Mouse (Mus musculus) thymus, adult 18-20 months (tissue): ENCODE measurements around the gene Avl9.

Source experiments
- DNase-seq, 2 experiments: peaks; one replicate each; pipeline ENCODE4 v3.0.0; 2022; ENCODE audit warnings: mixed read lengths in 2 of 2

Gene Avl9

DNA sequence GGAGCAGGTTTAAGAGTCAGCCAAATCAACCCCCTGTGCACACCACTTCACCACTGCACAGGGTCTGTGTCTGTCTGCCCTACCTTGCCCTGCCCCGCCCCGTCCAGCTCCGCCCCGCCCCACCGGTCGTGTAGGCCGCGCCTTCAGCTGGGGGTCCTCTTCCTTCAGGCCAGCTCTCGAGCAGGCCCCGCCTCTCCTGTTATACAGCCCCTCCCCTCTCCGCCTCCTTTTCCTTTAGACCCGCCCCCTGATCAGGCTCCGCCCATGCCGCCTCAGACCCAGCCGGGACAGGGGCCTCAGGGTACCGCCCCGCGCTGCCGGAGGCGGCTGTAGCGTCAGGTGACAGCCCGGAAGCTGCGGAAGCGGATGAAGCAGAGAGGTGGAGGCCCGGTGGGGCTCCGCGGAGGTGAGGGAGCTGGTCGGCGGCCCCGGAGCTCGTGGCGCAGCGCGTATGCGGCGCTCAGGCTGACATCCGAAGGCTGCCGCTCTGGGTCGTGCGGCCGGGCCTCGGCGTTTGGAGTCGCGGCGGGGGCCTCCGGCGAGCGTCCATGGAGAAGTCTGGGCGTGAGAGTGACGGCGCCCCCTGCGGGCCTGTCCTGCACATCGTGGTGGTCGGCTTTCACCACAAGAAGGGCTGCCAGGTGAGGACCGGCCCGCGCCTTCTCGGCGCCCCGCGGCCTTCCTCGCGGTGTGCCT, at the start of gene Avl9:
Gene Avl9, plus strand, starts transcription at position 326 of the 696 bp plus-strand sequence.
- peak; percentile 99 for DNase-seq

DNA sequence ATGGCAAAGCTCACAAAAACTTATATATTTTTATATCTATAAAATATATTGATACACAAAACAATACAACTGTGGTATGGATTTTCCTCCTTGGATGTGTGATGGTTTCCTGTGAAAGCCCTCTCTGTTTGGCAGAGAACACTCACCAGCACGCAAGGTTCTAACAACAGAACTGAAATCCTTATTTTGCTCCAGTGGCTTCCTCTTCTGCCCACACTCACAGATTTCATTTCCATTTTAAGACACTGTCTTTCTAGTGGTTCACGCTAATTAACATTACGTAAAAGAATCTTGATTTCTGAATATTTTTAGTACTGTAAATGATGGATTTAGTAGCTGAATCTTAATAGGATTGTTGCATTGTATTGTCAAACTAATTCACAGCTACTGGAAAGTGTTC, 26.5 kb upstream of the Avl9 start:
- DNase-seq = no peak

DNA sequence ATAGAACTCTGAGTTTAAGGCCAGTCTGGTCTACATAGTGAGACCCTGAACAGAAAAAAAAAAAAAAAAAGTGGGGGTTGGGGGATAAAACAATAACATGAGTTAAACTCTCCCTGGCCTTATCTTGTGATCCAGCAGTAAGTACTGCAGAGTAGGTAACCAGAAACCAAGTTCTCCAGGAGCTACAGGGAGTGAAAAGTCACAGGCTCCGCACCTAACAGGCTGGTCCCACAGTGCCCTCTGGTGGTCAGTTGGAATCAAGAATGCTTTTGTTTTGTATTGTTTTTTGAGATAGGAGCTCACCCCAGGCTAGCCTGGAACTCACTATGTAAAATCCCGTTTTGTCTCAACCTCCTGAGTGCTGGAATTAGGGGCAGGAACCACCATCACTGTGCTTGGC, 23.5 kb upstream of the Avl9 start:
- peak; percentile 9 to 24 for DNase-seq

DNA sequence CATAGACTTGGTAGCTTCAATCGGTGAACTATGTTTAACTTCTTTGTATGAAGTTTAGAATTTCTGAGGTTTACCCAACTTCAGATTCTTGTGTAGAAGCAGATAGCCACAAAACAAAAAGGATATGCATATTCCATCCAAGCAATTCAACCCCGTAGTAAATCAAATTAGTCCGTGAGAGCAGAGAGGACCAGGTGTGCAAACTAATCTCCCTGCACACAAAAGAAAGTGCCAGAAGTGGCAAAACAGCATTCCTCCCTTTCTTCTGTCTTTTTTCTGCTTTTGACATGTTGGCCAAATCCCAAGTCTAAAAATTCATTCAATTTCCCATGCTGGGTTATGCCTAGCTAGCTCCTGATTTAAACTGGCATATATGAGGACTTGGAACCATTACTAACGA, 22.3 kb upstream of the Avl9 start:
- DNase-seq = no peak

DNA sequence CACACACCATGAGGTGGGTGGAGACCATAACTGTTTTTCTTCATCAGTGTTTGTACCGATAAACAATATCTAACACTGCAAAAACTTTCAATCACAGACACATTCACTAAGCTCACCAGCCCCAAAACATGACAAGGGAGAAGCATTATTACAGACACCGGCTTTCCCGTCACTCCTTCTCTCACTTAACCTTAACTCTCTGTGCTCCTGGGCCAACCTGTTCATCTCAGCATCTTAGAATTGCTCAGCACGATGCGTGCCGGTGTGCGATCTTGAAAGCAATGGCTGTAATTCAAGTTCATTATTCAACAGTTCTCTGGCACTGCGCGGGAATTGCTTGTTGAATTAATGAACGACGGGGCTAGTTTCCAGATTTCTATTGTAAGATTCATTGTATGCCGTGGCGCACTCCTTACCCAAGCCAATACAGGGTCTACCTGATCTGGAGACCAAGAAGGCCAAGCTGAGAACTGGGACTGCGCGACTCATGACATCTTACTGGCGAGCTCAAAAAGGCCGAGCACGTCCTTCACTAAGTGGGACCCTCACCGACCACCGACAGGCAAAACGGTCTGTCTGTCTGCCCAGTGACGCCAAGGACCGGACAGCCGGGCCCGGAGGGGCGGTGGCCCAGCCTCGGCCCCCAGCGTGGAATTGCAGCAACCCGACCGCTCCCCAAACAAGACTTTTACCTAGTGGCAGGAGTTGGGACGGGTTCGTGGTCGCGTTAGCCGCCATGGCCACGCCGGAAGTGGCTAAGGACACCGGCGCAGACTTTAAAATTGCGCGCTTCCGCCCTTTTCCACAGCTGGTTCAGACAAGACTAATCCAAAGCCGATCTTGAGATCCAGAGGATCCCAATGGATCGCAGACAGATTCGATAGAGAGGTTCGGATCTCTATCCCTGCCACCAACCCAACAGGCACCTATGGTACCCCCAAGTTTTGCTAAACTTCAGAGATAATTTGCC, 10.5 kb upstream of the Avl9 start, which contains the start of gene Lsm5:
Gene Lsm5, minus strand, starts transcription at position 780 of the 970 bp plus-strand sequence.
- DNase-seq = peak; percentile 65 to 75

DNA sequence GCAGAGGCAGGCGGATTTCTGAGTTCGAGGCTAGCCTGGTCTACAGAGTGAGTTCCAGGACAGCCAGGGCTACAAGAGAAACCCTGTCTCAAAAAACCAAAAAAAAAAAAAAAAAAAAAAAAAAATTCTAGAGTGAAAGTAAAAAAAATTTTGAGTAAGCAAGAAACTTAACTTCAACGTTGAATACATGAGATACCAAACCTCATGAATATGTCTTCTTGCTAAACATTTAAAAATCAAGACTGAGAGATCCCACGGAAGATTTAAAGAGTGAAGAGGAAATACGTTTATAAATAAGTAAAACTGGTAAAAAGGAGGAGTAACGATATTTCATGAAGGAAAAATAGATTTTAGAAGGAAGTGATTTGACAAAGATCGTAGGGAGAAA, 519 bp upstream of the Avl9 start:
- DNase-seq = no peak

DNA sequence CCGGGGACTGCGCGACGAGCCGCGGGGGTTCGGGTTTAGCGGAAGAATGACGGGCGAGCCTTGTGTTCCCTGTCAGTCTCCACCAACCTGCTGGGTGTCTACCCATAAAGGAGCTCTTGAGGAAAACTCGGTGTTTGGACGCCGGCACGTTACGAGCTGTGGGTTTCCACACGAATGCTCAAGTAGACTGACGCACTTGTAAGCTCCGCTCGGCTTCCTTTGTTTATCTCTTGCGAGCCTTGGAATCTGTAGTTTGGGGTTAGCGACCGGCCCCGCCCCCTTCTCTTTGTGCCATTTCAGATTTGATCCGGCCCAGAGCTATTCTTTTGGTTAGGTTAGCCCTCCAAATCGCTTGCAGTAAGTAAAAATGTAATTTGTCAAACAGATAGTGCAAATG, 569 bp downstream of the Avl9 start:
- no peak for DNase-seq

DNA sequence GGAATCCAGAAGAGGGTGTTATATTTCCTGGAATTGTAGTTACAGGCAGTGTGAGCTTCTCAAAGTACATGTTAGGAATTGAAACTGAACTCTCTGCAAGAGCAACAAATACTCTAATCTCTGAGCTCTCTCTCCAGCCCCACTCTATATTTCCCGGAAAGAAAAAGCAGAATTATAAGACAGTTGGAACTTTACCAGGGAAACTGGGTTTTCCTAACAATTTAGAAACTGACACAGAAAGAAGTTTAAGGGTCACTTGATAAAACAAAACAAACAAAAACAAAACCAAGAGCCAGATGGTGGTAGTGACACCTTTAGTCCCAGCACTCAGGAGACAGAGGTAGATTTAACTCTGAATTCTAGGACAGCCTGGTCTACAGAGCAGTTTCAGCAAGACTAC, 4.4 kb downstream of the Avl9 start:
- DNase-seq = no peak

DNA sequence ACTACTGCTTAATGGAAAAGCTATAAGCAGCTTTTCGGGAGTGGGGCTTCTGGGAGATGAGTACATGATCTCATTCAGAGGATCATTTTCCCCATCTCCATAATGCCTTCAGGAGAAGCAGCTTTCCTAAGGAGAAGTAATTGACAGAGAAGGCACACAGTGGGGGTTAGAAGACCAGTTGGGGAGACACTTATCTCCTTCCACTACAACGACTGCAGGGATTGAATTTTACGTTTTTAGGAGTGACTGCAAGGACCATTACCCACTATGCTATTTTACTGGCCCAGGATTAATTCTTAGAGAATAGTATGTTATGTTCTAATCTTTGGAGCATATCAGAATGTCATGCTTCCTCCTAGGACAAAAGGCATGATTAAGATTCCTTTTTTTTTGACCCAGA, 6.2 kb downstream of the Avl9 start:
- DNase-seq = no peak

DNA sequence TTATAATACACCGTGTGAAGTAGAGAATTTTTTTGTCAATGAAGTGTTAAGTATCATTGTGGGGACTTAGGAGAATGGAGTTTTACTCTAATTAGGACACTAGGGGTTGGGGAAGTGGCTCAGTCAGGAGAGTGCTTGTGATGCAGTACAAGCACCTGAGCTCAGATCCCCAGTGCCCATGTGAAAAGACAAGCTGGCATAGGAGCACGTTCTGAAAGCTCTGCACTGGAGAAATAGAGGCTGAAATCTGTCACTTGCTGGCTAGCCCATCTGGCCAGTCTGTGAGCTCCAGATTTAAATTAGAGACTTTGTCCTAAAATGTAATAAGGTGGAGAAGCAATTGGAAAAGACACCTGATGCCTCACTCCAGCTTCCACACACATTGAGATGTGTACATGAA, 17.8 kb downstream of the Avl9 start:
- DNase-seq = no peak

DNA sequence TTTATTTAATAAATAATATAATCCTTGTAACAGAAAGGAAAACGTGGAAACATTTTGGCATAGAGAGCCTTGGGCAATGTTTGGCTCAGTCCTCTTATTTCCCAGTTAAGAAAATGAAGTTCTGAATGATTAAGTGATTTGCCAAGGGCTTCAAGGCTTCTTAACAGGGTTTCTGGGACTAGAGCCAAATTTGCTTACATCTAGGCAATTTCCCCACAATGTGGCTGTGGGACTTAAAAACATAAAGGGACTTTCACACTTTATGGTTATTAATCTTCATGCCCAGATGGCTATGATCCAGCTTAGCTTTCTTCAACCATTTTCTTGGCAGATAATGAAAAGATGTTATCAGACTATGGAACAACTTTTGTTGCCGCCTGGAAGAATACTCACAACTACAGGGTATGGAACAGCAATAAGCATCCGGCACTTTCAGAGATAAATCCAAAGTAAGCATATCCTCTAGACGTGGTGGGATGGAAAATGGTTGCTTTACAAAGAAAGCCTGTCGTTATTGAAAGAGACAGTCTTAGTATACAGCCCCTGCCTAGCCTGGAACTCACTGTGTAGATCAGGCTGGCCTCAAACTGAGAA, 31.3 kb downstream of the Avl9 start:
- no peak for DNase-seq

DNA sequence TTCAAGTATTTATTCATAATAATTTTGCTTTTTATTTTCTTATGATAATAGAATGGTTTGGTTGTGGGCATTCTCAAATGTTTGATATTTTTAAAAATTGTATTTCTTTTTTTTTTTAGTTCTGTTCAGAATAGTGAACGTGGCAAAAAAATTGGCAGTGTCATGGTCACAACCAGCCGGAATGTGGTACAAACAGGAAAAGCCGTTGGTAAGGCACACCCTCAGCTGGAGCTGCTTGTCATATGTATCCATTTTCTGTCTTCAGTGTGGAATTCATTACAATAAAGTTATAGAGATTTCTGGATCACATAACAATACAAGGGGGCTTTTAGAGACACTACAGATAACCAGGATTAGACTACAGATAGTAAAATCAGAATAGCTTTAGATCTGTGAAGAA, 39.0 kb downstream of the Avl9 start:
- no peak for DNase-seq

DNA sequence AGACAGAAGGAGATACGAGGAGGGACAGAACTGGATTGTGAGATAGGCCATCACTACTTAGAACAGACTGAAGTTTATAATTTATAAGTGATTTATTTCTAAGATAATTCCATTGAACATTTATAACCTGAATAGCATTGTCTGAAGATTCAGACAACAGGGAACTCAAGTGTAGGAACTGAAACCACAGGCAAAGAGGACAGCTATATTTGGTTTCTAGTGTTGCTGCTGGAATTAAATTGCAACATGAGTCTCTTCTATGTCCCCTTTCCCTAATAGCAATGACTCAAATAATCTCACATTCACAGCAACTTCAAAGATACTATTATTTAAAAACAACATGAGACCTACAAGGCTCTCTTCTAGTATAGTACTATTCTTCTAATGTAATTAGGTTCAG, 41.4 kb downstream of the Avl9 start:
- no peak for DNase-seq

DNA sequence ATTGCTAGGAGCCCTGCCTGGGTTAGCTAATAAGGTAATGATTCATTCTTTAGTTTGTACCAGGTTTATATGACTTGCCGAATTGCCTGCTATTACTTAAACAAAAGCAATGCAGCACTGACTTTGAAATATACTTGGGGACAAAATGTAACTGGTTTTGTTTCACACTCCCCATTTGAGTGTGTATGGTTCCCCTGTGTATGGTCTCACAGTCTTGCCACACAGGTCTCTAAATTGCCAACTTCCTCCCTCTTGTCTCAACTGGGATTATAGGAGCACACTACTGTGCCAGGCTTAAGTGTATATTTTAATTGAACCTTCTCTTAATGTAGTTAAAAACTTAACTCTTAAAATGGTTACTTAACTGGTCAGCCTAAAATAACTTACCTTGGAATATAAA, 44.6 kb downstream of the Avl9 start:
- no peak for DNase-seq

DNA sequence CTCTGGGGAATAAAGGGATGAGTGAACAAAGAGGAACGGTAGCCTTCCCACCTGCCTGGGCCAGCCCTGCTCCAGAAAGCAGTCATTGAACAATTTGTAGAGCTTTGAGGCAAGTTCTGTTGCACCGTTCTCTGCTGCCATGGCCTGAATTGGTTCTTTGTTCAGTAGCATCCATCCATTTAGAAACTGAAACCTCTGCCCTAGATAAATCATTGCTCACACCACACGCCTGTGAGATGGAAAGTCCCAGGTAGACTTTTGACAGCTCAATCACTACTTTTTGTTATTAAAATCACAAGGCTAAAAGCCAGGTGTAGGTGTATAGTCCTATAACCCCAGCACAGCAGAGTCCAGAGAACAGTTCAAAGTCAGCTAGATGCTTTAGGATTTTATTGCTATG, 50.6 kb downstream of the Avl9 start:
- no peak for DNase-seq

DNA sequence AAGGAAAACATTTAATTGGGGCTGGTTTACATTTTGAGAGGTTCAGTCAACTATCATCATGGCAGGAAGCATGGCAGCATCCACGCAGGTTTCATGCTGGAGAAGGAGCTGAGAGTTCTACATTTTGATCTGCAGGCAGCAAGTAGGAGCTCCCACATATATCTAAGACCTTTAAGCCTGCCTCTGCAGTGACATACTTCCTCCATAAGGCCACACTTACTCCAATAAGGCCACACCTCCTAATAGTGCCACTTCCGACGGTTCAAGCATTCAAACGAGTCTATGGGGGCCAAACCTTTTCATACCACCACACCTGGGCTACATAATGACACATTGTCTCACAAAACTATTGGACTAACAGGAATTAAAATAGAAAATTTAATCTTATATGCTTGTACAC, 51.0 kb downstream of the Avl9 start:
- no peak for DNase-seq

DNA sequence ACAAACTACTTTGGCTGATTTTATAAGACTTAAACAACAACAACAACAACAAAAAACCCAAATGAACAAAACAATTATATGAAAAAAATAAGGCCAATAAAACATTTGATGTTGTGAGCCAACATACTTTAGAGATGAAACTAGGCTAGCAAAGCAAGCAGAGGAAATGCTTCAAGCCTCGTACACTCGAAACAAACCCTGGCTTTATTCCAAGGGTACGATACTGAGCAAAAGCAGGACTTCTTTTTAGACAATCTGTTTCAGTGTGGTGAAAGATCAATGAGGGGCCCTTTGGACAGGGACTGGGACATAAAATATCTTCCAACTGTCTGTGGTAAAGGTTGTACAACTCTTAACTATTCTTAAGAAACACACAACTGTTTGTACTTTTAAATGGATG, 61.1 kb downstream of the Avl9 start:
- no peak for DNase-seq

DNA sequence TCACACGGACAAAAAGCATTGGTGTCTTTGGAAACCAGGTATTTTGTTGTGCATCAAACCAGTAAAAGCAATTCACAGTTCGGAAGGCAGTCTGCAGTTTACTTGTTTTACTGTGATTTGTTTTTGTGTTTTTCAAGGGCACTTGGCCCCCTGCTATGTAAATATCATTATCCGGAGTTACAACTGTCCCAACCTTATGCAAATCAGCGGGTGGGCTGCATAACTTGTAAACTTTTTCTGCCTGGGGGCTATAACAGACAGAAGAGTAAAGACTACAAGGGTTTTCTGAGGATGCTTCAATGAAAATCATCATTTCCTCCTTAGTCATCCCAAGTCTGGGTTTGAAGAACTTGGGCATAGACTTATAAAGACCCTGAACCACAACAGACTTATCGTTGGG, 64.9 kb downstream of the Avl9 start:
- no peak for DNase-seq

DNA sequence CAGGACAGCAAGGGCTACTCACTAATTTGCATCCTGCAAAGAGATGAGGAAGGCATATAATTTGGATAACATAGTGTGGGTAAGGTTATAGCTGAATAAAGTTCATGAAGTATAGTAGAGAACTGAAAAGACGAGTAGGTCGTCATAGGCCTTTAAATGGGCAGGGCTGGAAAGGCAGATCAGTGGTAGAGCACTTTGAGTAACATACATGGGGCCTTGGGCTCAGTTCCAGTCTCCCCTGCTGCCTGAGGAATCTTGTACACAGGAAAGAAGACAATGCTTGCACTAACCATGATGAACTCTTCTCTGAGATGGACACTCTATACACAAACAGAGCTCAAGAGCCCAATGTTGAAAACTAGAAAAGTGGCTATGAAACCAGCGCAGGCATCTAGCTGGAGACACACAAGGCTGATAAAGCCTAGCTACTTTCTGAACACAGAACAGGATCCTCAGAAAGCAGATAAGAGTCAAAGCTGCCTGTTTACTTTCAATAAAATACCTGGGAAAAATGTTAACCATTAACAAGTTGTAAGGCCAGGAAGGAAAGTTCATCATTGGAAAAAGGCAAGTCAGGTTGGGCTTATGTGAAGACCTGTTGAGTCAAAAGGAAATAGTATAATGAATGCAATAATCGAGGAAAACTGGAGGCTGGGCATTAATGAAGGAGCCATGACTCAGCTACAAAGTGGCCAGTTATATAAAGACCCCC, 69.0 kb downstream of the Avl9 start:
- DNase-seq = no peak

DNA sequence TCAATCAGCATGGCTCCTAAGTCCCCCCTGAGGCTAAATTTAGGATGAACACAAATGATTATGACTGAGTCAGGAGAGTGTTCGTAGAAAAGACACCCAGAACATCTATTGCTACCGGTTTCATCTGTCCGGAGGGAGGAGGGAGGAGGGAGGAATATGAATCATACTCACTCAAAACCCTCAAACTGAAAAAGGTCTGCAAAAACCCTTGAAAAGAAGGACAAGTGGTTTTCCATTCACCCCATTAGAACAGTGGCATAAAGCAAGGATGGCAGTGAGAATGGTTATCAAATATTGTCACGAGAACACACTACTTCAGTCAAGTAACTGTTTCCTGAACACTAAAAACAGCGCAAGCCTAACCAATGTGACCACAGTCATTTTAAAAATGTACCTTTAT, 70.4 kb downstream of the Avl9 start:
- no peak for DNase-seq

DNA sequence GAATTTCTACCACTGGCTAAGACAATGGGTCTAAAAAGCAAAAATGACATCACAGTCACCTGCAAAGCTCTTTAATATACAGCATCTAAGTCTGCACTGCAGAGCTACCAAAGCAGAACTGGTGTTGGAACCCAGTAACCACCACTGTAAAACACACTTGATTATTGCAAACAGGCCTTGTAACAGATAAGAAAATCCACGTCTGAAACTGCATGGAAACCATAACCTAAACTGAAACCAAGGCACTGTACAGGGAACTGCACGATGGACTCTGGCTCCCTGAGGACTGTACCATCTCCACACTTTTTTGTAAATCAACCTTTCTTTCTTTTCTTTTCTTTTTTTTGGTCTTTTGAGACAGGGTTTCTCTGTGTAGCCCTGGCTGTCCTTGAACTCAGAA, 73.0 kb downstream of the Avl9 start:
- no peak for DNase-seq

DNA sequence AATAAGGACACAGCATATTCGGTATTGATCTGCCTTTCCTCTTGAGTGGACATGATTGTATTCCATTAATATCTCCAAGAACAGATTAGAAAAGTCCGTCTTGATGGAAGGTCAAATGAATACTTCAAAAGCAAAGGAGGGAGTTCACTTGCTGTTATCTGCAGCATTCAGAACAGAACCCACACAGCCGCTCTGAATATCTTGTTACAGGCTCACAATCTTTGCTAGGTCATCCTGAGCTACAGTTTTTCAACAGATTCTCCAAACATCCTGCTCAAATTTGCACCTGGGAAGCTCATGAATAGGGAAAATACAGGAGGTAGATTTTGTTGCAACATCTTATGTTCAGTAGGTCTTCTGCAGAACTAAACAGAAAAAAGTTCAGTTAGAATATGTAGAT, 74.6 kb downstream of the Avl9 start:
- DNase-seq = no peak

DNA sequence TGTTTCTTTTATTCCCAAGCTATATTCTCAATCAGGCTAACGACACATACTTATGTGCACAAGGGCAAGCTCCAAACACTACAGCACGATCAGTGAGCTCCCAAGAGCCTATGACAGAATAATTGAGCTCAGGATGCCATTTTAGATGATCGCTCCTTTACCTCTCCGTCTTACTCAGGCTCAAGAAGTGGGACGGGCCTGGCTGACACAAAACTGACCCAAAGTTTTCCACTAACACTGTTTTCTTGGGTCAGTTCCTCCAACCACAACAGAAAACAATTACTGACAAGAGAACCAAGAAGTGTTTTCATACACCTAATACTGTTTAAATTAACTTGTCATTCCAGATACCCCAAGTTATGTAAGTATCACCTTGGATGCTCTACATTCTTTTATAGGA, 80.1 kb downstream of the Avl9 start:
- DNase-seq = no peak
